In genomic region chr4:109025061-109025460, GRCm38 (mm10) we compare ENCODE assay signal across 23 mouse cellular contexts.
"Had no signal": no experiment of that assay in that cellular context is flagged by ENCODE, and none has a peak within 500 bp of the region (broad histone marks: within the 10 kb centered on the region; RNA-seq: fewer than 3 reads in every experiment).

No protein-coding gene starts in this region.

- H3K36me3 ChIP-seq: intestine, embryonic 15.5 days had no signal

- H3K9ac ChIP-seq: heart, embryonic 12.5 days; hindbrain, embryonic 12.5 days; hindbrain, embryonic 14.5 days; intestine, embryonic 15.5 days; limb, embryonic 13.5 days; limb, embryonic 15.5 days; liver, embryonic 12.5 days; liver, embryonic 14.5 days had no signal

- H3K27ac ChIP-seq: gastrocnemius, adult 2 months; heart, embryonic 10.5 days; hindbrain, embryonic 10.5 days; hindbrain, embryonic 12.5 days; hindbrain, embryonic 14.5 days; intestine, embryonic 15.5 days; kidney, postnatal 0 days; limb, embryonic 13.5 days; limb, embryonic 15.5 days; liver, embryonic 12.5 days; liver, embryonic 14.5 days had no signal

- ATAC-seq: forebrain, embryonic 16.5 days; hindbrain, embryonic 16.5 days; inflammation-experienced regulatory T-cells, adult 6 months; intestine, embryonic 15.5 days; liver, embryonic 12.5 days had no signal

- DNase-seq: gastrocnemius, adult 2 months; gastrocnemius, postnatal 10 days; gastrocnemius, postnatal 25 days; heart, postnatal 10 days; heart, postnatal 4 days; kidney, postnatal 14 days; layer of hippocampus, adult 9-11 months; layer of hippocampus, postnatal 36 days; left cerebral cortex, postnatal 4 days had no signal

- H3K4me1 ChIP-seq: heart, embryonic 10.5 days; heart, embryonic 12.5 days; hindbrain, embryonic 10.5 days; hindbrain, embryonic 12.5 days; limb, embryonic 13.5 days; limb, embryonic 15.5 days had no signal

- H3K9me3 ChIP-seq: heart, embryonic 10.5 days; heart, embryonic 12.5 days; hindbrain, embryonic 10.5 days; hindbrain, embryonic 12.5 days; intestine, embryonic 15.5 days; limb, embryonic 13.5 days; limb, embryonic 15.5 days; liver, embryonic 12.5 days had no signal

- H3K4me3 ChIP-seq: gastrocnemius, adult 2 months; heart, embryonic 10.5 days; heart, embryonic 12.5 days; hindbrain, embryonic 10.5 days; hindbrain, embryonic 12.5 days; intestine, embryonic 15.5 days; limb, embryonic 13.5 days; limb, embryonic 15.5 days; liver, embryonic 12.5 days had no signal

- H3K4me2 ChIP-seq: heart, embryonic 12.5 days; hindbrain, embryonic 12.5 days; hindbrain, embryonic 14.5 days; intestine, embryonic 15.5 days; limb, embryonic 13.5 days; limb, embryonic 15.5 days; liver, embryonic 12.5 days had no signal

- H3K27me3 ChIP-seq: heart, embryonic 12.5 days; hindbrain, embryonic 12.5 days; intestine, embryonic 15.5 days; limb, embryonic 13.5 days; limb, embryonic 15.5 days; liver, embryonic 12.5 days had no signal
